Mouse (Mus musculus) urinary bladder, postnatal 10 days (tissue): ENCODE data around the gene Kcnk4.
A peak's percentile ranks its signal among the peaks of the same experiment; 100 is the strongest.

Experiments used
- DNase-seq: peaks from one replicate; pipeline ENCODE4 v3.0.0; 2022; ENCODE audit warnings: low spot score

The Kcnk4 gene

DNA sequence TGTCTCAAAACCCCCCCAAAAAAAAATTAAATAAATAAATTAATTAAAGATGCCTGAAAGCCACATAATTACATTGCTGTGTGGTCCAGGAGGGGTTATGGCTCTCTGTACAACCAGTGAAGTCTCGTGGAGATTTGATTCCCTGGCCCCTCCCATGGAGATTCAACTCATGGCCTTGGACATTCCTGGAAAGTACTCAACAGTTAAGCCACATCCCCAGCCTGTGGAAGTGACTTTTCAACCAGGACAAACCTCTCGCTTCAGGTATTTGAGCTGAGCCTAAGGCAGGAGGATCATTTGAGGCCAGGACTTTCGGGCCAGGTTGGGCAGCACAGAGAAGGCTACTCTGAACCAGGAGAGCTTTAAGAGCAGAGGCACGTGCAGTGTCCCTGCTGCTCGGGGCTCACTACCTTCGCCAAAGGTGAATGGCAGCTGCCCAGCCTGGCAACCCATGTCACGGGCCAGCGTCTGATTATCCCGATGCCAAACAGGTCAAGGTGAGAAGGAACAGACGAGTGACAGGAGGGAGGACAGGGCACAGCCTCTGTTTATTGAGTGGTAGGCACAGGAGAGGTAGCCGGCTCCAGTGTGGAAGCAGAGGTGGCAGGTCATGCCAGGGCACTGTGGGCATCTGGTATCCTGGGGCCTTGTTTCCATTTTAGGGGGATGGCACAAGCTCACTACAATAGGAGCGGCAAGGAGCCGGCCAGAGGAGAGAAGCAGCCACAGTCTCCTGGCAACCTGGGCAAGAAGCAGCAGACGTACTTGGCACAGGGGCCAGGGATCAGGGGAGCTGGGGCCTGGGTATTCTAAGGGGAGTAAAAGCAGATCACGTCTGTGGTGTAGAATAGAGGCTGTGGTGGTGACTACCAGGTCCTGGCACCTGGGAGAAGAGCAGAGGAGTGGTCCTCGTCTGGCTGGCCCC, 3.5 kb upstream of the Kcnk4 start:
- no peak for DNase-seq

DNA sequence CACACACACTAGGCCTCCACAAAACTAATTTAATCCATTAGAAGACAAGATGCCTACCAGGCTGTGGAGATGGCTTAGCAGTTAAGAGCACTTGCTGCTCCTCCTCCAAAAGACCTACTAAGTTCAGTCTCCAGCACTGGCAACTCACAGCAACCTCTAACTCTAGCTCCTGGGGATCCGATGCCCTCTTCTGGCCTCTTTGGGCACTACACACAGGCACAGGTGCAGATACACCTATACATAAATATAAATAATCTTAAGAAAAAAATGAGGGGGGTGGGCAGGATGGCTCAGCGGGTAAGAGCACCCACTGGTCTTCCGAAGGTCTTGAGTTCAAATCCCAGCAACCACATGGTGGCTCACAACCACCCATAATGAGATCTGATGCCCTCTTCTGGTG, 2.0 kb upstream of the Kcnk4 start:
- DNase-seq: no peak

DNA sequence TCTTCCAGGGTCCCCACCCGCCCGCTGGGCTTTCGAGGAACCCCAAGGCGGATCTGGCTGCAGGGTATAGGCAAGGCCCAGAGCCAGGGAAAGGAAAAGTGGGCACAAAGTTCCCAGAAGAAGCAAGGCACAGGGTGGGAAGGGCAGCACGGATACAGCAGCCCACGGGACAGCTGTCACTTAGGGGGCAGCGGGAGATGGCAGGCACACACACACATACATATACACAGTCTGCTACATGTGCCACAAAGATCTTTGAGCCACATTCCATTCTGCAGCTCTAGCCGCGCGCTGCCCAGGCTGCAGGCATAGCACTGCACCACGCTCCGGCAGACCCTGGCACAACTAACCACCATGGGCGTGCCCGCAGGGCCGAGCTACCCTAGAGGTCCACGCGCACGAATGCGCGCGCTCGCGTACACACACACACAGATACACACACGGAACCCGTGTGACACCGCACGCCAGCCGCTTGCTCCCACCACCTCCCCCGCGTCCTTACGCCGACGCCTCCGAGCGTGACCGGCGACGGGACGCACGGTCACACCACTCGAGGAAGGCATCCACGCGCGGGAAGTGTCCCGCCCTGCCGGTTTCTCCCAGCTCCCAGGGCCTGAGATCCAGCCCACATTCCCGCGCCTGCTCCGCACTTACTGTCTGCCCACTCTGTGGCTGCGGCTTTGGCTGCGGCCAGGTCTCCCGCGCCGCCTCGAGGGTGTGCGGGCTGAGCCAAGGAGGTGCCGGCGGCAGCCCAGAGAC, 700 bp downstream of the Kcnk4 start:
- DNase-seq: no peak

DNA sequence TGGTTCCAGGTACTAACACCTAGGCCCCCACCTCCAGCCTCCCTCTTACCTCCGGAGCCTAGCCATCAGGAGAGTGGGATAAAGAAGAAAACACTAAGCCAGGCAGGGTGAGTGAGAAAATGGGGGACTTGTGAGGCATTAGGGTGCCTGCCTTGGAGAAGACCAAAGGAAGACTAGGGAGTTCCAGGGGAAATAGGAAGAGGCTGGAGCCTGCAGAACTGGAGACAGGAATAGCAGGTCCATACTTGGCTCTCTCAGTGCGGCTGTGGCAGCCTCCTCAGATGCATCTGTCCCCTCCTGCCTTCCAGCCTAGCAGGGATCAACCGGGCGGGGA, 1.2 kb downstream of the Kcnk4 start:
- DNase-seq: no peak

DNA sequence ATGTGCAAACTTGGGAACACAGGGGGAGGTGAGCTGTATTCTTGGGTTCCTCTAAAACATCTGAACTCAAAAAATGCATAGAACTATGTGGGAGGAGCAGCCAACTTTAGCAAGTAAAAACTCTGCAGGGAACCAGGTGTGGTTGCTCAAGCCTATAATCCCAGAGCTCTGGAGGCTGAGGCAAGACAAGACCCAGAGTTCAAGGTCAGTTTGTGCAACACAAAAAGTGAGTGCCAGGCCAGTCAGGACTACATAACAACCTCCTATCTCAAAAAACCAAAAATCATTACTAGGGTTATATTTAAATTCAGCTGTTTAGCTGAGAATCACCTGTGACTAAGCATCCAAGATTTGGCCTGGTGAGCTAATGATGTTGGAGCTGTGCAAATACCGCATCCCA, 2.3 kb downstream of the Kcnk4 start:
- DNase-seq: no peak

DNA sequence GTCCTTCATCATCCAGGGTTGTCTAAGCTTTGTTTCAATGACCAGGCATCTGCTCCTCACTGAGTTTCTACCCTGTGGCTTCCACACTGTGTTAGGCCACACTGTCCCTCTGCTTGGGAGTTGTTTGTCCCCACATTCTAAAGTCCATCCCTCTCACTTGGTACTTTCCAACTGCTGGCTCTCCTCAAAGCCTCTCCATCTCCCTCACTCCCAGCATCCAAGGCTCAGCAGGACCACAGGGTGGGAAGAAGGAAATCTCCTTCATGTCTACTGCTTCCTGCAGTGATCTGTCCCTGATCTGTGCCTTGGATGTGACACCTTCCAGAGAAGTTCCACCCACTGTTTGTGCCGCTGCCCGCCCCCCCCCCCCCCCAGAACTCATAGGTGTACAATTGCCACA, 3.3 kb downstream of the Kcnk4 start:
- no peak for DNase-seq

DNA sequence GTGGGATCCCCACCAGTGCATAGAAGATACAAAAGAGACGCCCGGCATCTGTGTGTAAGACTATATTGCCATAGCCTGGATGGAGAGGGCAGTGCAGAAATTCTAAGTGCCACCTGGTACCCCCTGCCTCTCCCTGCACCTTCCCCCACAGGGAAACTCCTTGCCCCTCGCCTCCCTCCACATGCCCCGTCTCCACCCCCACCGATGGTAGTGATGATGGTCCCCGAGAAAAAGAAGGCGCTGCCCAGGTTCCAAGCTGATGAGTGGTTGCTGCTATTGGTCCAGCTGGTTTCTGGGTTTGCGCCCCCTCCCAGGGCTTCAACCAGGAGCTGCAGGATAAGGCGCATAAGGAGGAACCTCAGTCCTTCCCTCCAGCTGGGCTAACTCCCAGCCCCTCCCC, 6.2 kb downstream of the Kcnk4 start:
- DNase-seq: no peak

DNA sequence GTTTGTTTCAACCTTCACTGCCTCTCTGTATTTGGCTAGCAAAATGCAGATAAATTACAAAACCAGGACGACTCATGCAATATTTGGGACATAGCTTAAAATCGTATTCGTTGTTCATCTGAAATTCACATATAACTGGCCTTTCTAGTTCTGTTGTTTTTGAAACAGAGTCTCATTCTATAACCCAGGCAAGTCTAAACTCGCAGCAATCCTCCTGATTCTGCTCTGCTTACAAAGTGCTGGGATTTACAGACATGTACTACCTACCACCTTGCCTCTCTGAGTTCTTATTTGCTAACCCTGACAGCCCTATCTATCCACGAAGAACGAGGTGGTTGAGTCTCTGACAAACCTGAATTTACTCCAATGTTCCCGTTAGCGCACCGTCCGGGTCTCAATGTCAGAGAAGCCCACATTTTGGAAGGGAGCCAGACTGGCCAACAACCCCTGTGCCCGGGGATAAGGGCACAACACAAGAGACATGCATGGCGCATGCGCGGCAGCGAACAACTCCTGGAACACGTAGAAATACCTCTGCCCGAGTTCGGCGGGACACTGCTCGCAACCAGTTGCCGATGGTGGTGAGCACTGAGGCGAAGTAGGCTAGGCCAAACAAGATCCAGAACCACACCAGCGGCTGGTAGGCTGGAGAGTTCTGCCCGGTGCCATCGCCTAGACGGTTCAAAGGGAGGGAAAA, 7.6 kb downstream of the Kcnk4 start:
- DNase-seq: no peak

DNA sequence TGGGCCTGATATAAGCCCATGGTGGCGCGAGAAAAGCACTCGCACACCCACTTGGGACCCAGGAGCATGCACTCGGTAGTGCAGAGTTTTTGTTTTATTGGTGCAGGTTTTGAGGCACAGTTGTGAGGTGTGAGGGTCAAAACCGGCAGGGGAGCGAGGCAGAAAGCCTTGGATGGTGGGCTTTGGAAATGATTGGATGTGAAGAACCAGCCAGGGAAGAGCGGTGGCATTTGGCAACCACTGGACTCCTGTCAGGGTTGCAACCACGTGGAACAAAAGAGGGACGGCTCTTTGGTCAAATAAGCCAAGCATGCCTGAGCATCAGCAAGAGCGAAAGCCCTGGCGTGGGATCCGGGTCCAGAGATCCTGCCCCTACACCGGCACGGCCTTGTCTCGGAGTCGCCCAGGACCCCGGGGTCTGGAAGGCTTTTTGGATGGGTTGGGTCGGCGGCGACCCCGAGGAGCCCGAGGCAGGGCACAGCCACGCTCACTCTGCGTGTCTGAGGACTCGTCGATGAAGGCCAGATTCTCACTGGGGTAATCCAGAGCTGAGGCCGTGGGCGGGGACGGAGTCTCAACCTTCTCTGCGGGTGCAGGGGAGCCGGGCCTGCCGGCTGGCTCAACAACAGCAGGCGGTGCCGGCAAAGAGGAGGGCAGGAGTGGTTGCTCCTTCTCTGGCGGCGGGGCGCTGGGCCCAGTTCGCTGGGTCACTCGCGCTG, 8.5 kb downstream of the Kcnk4 start:
- DNase-seq: no peak

DNA sequence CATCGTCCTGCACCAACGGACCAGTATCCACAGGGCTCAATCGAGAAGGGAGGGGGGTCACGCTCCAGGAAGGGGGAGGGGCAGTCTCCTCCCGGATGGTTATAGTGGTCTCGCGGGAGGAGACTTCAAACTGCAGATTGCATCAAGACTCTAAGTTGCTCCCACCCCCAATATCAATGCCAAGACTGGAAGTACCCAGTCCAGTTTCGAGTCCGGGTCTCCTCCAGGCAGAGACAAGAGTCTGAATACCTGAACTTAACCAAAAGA, 9.1 kb downstream of the Kcnk4 start, which contains the start of gene Catsperz:
TSS of gene Catsperz (minus strand) at position 74 of the 267 bp plus-strand sequence.
- DNase-seq: no peak

DNA sequence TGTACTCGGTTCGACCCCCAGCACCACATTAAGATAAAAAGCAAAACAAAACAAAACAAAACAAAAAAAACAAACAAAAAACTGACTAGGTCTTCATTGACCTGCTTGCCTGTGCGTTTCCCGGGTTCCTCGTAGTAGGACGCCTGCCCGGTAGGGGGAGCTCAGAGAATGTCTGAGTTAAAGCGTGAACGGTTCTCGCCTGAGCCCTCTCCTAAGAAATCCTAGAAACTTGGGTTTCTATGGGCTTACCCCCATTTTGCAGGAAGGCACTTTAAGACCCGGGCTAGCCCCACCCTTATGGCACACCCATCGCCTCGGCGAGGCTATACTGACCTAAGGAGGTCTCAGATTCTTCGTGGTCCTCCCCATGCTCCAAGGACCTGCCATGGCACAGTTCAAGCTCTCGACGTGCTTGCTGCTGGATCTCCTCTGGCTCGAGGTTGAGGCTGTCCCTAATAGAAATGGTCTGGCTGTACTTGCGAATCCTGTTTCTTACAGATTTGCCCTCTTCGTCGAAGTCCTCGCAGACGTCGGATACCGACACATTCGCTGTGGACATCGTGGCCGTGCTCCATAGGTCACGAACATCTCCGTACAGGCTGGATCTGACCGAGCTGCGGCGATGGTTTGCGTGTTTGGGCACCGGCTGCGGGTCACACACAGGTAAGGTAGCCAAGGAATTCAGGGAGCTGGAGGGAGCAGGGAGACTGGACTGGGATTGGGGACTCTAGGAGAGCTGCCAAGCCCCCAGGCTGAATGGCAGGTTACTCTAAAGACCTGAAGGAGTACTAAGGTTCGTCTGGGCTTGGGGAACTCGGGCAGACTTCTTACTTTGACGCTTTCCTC, 9.6 kb downstream of the Kcnk4 start:
- peak; percentile 66 for DNase-seq

DNA sequence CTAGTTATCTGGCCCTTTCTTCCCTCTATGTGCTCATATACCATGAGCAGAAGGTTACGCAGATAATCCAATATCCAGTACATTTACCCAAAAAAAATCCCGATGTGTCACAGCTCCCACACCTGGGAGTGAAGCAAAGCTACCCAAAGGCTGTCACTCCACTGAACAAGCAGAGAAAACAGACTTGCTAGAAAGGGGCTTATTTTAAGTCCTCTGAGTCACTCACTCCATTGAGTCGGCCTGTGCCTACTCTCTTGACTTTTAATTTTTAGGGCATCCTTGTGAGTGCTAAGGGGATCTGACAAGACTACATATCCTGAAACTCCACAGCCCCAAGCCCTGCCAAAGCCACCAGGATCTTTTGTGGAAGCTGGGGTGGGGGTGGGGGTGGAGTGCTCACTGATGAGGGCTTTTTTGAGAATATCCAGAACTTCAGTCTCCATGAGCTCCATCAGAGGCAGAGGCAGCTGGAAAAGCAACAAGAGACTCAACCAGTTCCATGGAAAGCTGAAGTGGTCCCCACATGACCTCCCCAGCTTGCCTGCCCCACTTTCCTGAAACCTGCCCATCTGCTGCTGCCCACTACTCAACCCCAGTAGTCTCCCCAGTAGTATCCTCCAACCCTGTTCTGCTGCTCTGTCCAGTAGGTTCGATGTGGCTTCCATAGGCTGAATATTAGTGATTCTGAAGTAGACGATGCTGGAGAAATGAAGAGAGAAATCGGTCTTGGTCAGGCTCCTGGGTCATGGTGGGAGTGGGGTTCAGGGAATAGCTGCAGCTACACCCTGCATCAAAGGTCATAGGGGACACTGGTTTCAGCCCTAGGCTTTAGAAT, 11.2 kb downstream of the Kcnk4 start:
- DNase-seq: no peak

DNA sequence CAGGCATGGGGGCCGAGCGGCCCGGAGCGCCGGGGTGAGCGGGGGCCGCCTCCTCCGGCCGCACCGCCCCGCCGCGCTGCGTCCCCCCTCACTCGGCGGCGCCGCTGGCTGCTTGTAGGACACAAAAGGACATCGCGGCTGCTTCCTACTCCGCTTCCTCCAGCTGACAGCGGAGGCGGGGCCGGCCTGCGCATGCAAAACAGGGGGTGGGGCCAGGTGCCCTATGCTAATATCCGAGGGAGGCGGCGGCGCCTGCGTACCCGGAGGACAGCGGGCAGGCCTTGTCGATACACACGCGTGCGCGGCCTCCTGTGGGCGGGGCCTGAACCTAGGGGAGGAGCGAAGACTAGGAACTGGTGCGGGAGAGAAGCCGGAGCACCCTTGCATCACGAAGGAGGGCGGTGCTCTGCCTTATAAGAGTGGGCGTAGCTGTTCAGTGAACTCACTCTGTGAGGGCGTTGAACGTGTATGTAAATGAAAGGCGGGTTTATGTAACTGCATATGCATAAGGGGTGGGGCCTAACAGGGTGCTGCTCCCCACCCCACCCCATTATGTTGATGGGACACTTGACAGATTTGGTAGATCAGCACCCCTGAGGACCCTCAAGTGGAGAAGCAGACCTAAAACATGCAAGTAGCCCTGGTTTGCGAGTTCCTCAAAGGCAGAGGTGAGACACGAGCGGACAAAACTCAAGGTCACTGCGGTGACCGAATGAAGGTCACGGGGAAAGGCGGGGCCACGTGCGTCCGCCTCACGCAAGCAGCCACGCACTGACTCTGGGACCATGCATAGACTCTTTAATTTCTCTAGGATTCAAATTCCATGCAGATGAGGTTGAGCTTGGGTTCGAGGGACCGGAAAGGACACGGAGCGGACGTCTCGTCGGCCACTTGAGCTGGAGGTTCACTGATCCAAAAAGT, 12.4 kb downstream of the Kcnk4 start, which contains the start of gene Esrra:
TSS of gene Esrra (minus strand) at position 167 of the 921 bp plus-strand sequence.
- DNase-seq: peak; percentile 100

DNA sequence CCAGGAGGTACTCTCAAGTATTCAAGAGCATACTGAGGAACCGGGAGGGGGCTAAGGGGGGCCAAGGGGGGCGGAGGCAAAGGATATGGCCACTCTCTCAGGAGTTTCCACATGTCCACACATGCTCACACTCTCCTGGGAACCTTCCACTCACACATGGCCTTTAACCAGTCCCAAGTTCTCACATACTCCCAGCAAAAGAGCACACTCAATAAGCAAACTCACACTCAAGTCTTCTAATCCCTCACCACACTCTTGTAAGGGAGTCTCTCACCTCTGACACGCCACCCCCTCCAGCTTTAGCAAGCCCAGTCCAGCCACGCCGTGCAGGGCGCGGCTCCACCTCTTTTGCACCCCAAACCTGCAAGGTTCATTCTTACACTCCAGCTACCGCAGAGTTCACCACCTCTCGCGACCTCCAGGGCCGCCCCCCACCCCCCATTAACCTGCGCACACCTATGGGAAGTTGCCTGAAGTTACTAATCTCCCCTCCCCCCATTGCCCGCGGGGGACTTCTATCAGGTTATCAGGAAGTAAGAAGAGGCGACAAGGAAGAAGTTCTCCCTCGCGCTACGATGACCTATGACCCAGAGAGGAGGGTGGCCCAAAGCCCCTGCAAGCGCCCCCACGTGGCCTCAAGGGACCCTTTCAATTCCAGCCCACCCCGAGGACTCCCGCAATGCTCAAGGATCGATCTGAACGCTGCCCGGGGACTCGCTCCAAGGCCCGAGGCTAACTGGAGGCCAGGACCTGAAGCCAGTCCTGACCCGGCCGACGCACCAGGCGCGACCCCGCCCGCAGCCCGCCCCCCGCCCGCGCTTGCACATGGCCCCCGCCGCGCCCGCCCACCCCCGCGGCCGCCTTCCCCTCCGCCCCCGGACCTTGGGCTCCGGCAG, 13.3 kb downstream of the Kcnk4 start:
- no peak for DNase-seq

DNA sequence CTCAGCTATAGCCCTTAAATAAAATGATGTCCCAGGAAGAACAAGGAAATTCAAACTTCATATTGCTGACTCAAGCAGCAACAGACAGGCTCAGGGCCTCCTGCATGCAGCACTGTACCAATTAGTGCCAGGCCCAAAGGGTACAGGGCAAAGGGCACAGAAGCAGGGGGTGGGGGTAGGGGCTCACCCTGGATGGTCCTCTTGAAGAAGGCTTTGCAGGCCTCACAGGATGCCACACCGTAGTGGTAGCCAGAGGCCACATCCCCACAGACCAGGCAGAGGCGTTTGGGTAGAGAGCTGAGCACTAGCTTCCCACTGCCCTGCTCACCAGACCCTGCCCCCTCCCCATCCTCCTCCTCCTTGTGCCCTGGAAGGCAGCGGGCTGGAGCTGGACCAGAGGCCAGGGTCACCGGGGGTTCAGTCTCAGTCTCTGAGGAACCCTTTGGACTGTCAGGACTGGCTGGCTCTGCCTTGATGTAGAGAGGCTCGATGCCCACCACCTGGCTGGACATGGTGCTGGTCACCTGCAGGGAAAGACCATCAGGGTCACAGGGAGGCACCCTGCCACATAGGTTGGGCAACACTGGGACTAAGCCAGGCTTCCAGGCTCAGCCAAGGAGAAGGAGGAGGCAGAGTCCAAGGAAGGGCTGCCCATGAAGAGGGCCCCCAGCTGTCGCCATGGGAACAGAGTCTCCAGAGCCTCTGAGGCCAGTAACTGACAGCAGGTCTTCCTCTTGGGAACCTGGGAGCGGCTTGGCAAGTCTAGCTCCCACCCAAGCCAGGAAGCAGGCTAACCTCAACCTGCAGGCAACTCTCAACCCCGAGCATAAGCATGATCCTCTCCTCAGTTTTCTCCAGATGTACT, 14.2 kb downstream of the Kcnk4 start:
- DNase-seq: no peak

DNA sequence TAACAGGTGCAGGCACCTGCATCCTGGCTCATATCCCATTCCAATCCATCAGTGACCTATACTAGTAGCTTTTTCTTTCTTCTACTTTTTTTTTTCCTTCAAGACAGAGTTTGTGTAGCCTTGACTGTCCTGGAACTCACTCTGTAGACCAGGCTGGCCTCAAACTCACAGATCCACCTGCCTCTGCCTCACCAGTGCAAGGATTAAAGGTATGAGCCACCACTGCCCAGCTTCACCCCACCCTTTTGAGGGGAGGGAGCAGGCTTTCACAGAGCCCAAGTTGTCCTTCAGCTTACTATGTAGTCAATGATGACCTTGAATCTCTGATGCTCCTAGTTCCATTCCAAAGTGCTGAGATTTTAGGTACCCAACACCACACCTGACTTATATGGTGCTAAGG, 14.9 kb downstream of the Kcnk4 start:
- no peak for DNase-seq

DNA sequence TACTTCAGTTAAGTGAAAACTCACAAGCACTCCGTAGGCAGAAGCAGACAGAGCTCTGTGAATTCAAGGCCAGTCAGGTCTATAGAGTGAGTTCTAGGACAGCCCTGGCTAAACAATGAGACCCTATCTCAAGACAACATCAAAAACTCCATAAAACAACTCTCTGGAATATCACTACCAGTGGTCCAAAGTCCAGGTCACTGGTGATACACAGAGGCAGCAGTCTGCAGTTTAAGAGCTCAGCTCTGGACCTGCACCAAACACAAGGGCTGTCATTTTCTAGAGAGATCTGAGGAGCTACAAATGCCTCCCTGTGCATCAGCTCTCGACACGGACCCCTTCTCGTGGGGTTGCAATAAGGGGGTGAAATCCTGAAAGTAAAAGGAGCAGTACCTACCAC, 16.0 kb downstream of the Kcnk4 start:
- no peak for DNase-seq
